Mouse (Mus musculus) myocyte (in vitro differentiated cells): ENCODE data around the gene Zmynd8. TPM values are rescaled to one million over a fixed set of nuclear protein-coding genes. Genes with fewer than 3 reads are reported as not detected.

Experiments used
- H3K27me3 ChIP-seq: one replicate; pipeline ENCODE4 v1.6.1; 2011; ENCODE audit not compliant: control insufficient read depth, insufficient read depth, insufficient read length
- H3K36me3 ChIP-seq: one replicate; pipeline ENCODE4 v1.6.1; 2011; ENCODE audit not compliant: control insufficient read depth, insufficient read depth
- H3K4me2 ChIP-seq: one replicate; pipeline ENCODE4 v1.6.1; 2011; ENCODE audit warnings: low read depth, control low read depth
- H3K4me3 ChIP-seq: one replicate; pipeline ENCODE4 v1.5.1; 2011; ENCODE audit warnings: mild to moderate bottlenecking, control low read depth, moderate library complexity
- H3K79me2 ChIP-seq: one replicate; pipeline ENCODE4 v1.6.1; 2011; ENCODE audit not compliant: control insufficient read depth, insufficient read depth
- H3ac ChIP-seq: one replicate; pipeline ENCODE4 v1.6.1; 2011; ENCODE audit not compliant: control insufficient read depth, insufficient read length
- CEBPB ChIP-seq: IDR thresholded peaks from 2 replicates; pipeline ENCODE4 v1.6.1; 2011; ENCODE audit warnings: mild to moderate bottlenecking, moderate library complexity; ENCODE audit not compliant: poor library complexity, insufficient read depth, severe bottlenecking
- E2F4 ChIP-seq: IDR thresholded peaks from one replicate; pipeline ENCODE4 v1.6.1; 2011; ENCODE audit warnings: mild to moderate bottlenecking, control low read depth, moderate library complexity; ENCODE audit not compliant: insufficient read depth
- MAX ChIP-seq: IDR thresholded peaks from one replicate; pipeline ENCODE4 v1.6.1; 2011; ENCODE audit warnings: low read depth, mild to moderate bottlenecking, control low read depth
- MYOD1 ChIP-seq, 3 experiments: IDR thresholded peaks; one replicate each; pipeline ENCODE4 v1.6.1; 2011; ENCODE audit warnings: control low read depth in 2 of 3, low read depth in 2 of 3, mild to moderate bottlenecking in 2 of 3, moderate library complexity in 1 of 3; ENCODE audit not compliant: insufficient read length in 2 of 3, control insufficient read depth in 1 of 3
- MYOG ChIP-seq, 3 experiments: IDR thresholded peaks; one replicate each; pipeline ENCODE4 v1.6.1; 2011; ENCODE audit warnings: control low read depth in 2 of 3, low read depth in 2 of 3, mild to moderate bottlenecking in 2 of 3; ENCODE audit not compliant: insufficient read length in 2 of 3, control insufficient read depth in 1 of 3, insufficient read depth in 1 of 3
- POLR2A ChIP-seq: IDR thresholded peaks from one replicate; pipeline ENCODE4 v1.6.1; 2011; ENCODE audit warnings: low read depth, mild to moderate bottlenecking, control low read depth, moderate library complexity; ENCODE audit not compliant: insufficient read length
- POLR2AphosphoS2 ChIP-seq: IDR thresholded peaks from one replicate; pipeline ENCODE4 v1.6.1; 2011; ENCODE audit warnings: low read depth, control low read depth; ENCODE audit not compliant: insufficient read length
- REST ChIP-seq: IDR thresholded peaks from one replicate; pipeline ENCODE4 v1.6.1; 2011; ENCODE audit warnings: mild to moderate bottlenecking, control low read depth, moderate library complexity; ENCODE audit not compliant: insufficient read depth, insufficient read length
- SRF ChIP-seq: IDR thresholded peaks from one replicate; pipeline ENCODE4 v1.6.1; 2011; ENCODE audit warnings: low read depth; ENCODE audit not compliant: control insufficient read depth, insufficient read length
- TCF12 ChIP-seq: IDR thresholded peaks from one replicate; pipeline ENCODE4 v1.6.1; 2011; ENCODE audit warnings: mild to moderate bottlenecking, control low read depth; ENCODE audit not compliant: poor library complexity, insufficient read depth, severe bottlenecking
- TCF3 ChIP-seq: IDR thresholded peaks from one replicate; pipeline ENCODE4 v1.6.1; 2011; ENCODE audit warnings: low read depth, control low read depth; ENCODE audit not compliant: insufficient read length
- USF1 ChIP-seq: IDR thresholded peaks from one replicate; pipeline ENCODE4 v1.6.1; 2011; ENCODE audit warnings: low read depth, mild to moderate bottlenecking, control low read depth, moderate library complexity
- polyA plus RNA-seq: library from polyadenylated mRNA; unstranded; fragments of >200 nt; fragmentation: generic; extraction: Trizol; gene quantifications from one replicate; pipeline ENCODE4 v1.2.1, GENCODE M21; 2012; ENCODE audit warnings: missing spikeins

The Zmynd8 gene
- polyA plus RNA-seq, 1 experiment = 20.9 TPM

GRCm38 (mm10) chr2:165888813-165889221 lies 10.0 kb downstream of the Zmynd8 start:
- Histone ChIP-seq H3ac (no peak overlapping the region), H3K27me3 (no peaks in the 10 kb centered on the region), H3K4me3 (no peak overlapping the region), H3K79me2 (peaks cover 7% of the 10 kb centered on the region), H3K36me3 (no peaks in the 10 kb centered on the region), H3K4me2 (no peak overlapping the region)
- no peak for TF ChIP-seq REST
- no peak for TF ChIP-seq CEBPB
- no peak for TF ChIP-seq TCF3
- TF ChIP-seq MYOG (IDR thresholded peaks at IDR 0.05; ENCODE audit: control insufficient read depth in 1 of 3, insufficient read depth in 1 of 3, insufficient read length in 2 of 3, low read depth in 2 of 3) = no peak
- no peak for TF ChIP-seq MYOD1 (IDR thresholded peaks at IDR 0.05; ENCODE audit: control insufficient read depth in 1 of 3, insufficient read length in 2 of 3, low read depth in 2 of 3)
- TF ChIP-seq POLR2AphosphoS2 = no peak
- TF ChIP-seq E2F4 = no peak
- no peak for TF ChIP-seq POLR2A
- no peak for TF ChIP-seq SRF
- TF ChIP-seq USF1 = no peak
- TF ChIP-seq MAX = no peak
- no peak for TF ChIP-seq TCF12

DNA sequence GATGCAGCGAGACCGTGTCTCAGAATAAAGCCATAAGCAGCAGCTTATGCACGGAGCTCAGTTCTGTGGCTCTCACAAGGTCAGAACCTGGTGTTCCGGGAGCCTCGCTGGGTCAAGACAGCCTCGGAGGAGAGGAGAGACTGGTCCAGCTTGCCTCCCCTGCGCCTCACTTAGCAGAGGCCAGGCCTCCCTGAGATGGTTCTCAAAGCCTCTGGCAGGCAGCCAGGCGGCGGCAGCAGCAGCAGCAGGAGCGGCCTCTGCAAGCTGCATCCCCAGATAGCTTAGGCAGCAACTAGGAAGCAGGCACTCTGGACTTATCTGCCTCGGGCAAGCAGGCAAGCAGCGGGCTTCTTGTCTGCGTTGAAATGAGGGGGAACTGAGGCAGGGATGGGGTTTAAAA lies 10.4 kb downstream of the Zmynd8 start:
- H3K4me3 ChIP-seq = no peak overlapping the region
- H3K79me2 ChIP-seq = peaks cover 11% of the 10 kb centered on the region
- H3K4me2 ChIP-seq = no peak overlapping the region
- TF ChIP-seq POLR2AphosphoS2 = no peak
- no peak for TF ChIP-seq USF1
- H3K36me3 ChIP-seq = no peaks in the 10 kb centered on the region
- no peak overlapping the region for H3ac ChIP-seq
- no peaks in the 10 kb centered on the region for H3K27me3 ChIP-seq

GRCm38 (mm10) chr2:165886857-165887628 lies 11.8 kb downstream of the Zmynd8 start:
- H3K4me2 ChIP-seq = no peak overlapping the region
- H3K36me3 ChIP-seq = no peaks in the 10 kb centered on the region
- TF ChIP-seq USF1 = no peak
- no peak for TF ChIP-seq CEBPB
- TF ChIP-seq MYOD1 (IDR thresholded peaks at IDR 0.05; ENCODE audit: control insufficient read depth in 1 of 3, insufficient read length in 2 of 3, low read depth in 2 of 3) = no peak
- no peak for TF ChIP-seq MYOG (IDR thresholded peaks at IDR 0.05; ENCODE audit: control insufficient read depth in 1 of 3, insufficient read depth in 1 of 3, insufficient read length in 2 of 3, low read depth in 2 of 3)
- no peak for TF ChIP-seq POLR2AphosphoS2
- no peak for TF ChIP-seq TCF3
- no peak for TF ChIP-seq POLR2A
- no peak for TF ChIP-seq SRF
- TF ChIP-seq E2F4 = no peak
- no peak for TF ChIP-seq REST
- no peak for TF ChIP-seq MAX
- no peak overlapping the region for H3ac ChIP-seq
- H3K27me3 ChIP-seq = no peaks in the 10 kb centered on the region
- H3K79me2 ChIP-seq = peaks cover 25% of the 10 kb centered on the region
- no peak overlapping the region for H3K4me3 ChIP-seq

- peaks cover 29% of the 10 kb centered on the region for H3K79me2 ChIP-seq
- H3ac ChIP-seq = no peak overlapping the region
- H3K4me3 ChIP-seq = no peak overlapping the region
- H3K27me3 ChIP-seq = no peaks in the 10 kb centered on the region
- H3K4me2 ChIP-seq = no peak overlapping the region
- TF ChIP-seq MYOG (IDR thresholded peaks at IDR 0.05; ENCODE audit: control insufficient read depth in 1 of 3, insufficient read depth in 1 of 3, insufficient read length in 2 of 3, low read depth in 2 of 3) = peak in 1 of 3 experiments; percentile 23
- TF ChIP-seq MYOD1 (IDR thresholded peaks at IDR 0.05; ENCODE audit: control insufficient read depth in 1 of 3, insufficient read length in 2 of 3, low read depth in 2 of 3) = peak in 1 of 3 experiments; percentile 27
- no peak for TF ChIP-seq E2F4
- H3K36me3 ChIP-seq = no peaks in the 10 kb centered on the region
These were observed 12.3 kb downstream of the Zmynd8 start for GRCm38 (mm10) chr2:165886482-165886856.

DNA sequence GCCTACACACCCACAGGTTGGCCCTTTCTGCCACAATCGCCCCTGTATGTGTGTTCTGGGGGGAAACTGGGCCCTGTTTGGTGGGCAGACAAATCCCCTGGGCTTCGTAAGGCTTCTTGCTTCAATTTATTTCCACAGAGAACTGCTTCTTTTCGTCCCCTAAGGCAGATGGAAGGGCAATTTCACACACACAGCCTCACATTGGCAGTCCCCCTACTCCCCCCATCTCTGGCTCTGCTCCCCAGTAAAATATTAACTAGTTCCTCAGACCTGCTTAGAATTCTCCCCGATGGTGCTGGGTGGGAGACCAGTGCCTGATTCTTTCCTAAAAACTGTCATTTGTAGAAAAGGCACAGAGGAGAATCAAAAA lies 12.9 kb downstream of the Zmynd8 start:
- Histone ChIP-seq H3K4me2 (no peak overlapping the region), H3ac (no peak overlapping the region)

More for the DNA sequence above, 12.9 kb downstream of the Zmynd8 start:
- Histone ChIP-seq H3K36me3 (no peaks in the 10 kb centered on the region), H3K27me3 (no peaks in the 10 kb centered on the region), H3K79me2 (peaks cover 34% of the 10 kb centered on the region), H3K4me3 (no peak overlapping the region)
- TF ChIP-seq E2F4 = no peak
- TF ChIP-seq SRF = no peak
- TF ChIP-seq TCF3 = no peak
